Mouse (Mus musculus) layer of hippocampus, adult 6 months (tissue): ENCODE measurements around the gene Nop16. TPM values are rescaled to one million over a fixed set of nuclear protein-coding genes. Genes with fewer than 3 reads are reported as not detected.

Experiments used
- long read RNA-seq, 2 experiments: library from polyadenylated mRNA; unstranded; transcript quantifications; one replicate each; pipeline ENCODE4 v2.0.0; 2019 to 2020
- microRNA-seq: library from miRNA; unstranded; fragments of <30 nt; microRNA quantifications from one replicate; pipeline ENCODE4 v1.2.0, GENCODE M21; 2020
- polyA plus RNA-seq: library from polyadenylated mRNA; unstranded; fragments of <200 nt; fragmentation: Nextera tagmentation; gene quantifications from 2 replicates; pipeline ENCODE4 v1.2.3, GENCODE M21; 2021

Gene Nop16
- 28.3 and 31.3 TPM in 2 replicates for polyA plus RNA-seq
- long read RNA-seq, experiment 1, transcript Nop16-201 (5 exons, 1,756 nt), result major isoform, 35 of 37 reads
- long read RNA-seq, experiment 1, partial matches to known transcripts, result 1 of 37 reads
- long read RNA-seq, experiment 1, other reads (novel, unspliced or antisense), result 0 of 37 reads
- long read RNA-seq, experiment 2, transcript Nop16-201 (5 exons, 1,756 nt), result major isoform, 64 of 66 reads
- long read RNA-seq, experiment 2, partial matches to known transcripts, result 0 of 66 reads
- long read RNA-seq, experiment 2, other reads (novel, unspliced or antisense), result 2 of 66 reads

GRCm38 (mm10) chr13:54589996-54590951 lies at the start of gene Nop16, which contains the start of gene Higd2a:
Gene Nop16, minus strand, starts transcription at chr13:54590090.
Gene Higd2a, plus strand, starts transcription at chr13:54590207.

GRCm38 (mm10) chr13:54621155-54621932 lies 31.5 kb upstream of the Nop16 start, which contains the start of gene Faf2:
Gene Faf2, plus strand, starts transcription at chr13:54621784.

GRCm38 (mm10) chr13:54610972-54611754 lies 21.3 kb upstream of the Nop16 start, which contains the start of gene Cltb:
Gene Cltb, minus strand, starts transcription at chr13:54611344.

GRCm38 (mm10) chr13:54574854-54575481 lies 14.9 kb downstream of the Nop16 start, which contains the start of gene Arl10:
Gene Arl10, plus strand, starts transcription at chr13:54575015.

DNA sequence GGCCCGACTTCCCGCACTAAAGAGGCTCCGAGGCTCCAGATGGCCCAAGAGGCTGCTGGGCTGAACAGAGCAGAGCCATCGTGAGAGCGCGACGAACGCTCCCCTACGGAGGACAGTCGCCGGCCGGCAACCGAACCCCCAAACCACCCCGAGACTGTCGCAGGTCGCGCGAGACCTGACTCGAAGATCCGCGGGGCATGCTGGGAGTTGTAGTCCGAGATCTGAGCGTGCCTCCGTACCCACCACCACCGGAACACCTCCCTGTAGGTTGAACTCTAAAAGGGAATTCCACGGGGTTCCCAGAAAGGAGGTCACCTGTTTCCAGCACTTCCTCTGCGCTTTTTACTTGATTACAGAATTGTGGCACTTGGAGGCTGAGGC lies 24.7 kb downstream of the Nop16 start, which contains the start of gene 4833439L19Rik:
4833439L19Rik (minus strand) TSS at position 235 of the 381 bp plus-strand sequence.

Small RNA genes lying within 50 kb of the gene (microRNA-seq; reads per million reads assigned to microRNA genes)
- not detected for gene Gm24195

Other genes starting within 250 kb of the Nop16 start
- 190 and 234 TPM in 2 replicates for gene Cplx2, start 218.7 kb downstream of the Nop16 start, polyA plus RNA-seq
- gene Thoc3, start 121.2 kb downstream of the Nop16 start, polyA plus RNA-seq, result 57.5 and 58.2 TPM in 2 replicates
- gene Simc1, start 86.3 kb downstream of the Nop16 start, polyA plus RNA-seq, result 5.1 and 5.4 TPM in 2 replicates
- 191 and 227 TPM in 2 replicates for gene 4833439L19Rik, start 24.7 kb downstream of the Nop16 start, polyA plus RNA-seq
- gene Arl10, start 15.1 kb downstream of the Nop16 start, polyA plus RNA-seq, result 44.6 and 50.0 TPM in 2 replicates
- gene Higd2a, start 117 bp upstream of the Nop16 start, polyA plus RNA-seq, result 514 and 522 TPM in 2 replicates
- gene Cltb, start 21.3 kb upstream of the Nop16 start, polyA plus RNA-seq, result 270 and 276 TPM in 2 replicates
- gene Faf2, start 31.7 kb upstream of the Nop16 start, polyA plus RNA-seq, result 44.0 and 57.8 TPM in 2 replicates
- 99.6 and 131 TPM in 2 replicates for gene Rnf44, start 103.8 kb upstream of the Nop16 start, polyA plus RNA-seq
- gene Cdhr2, start 111.4 kb upstream of the Nop16 start, polyA plus RNA-seq, result 0.13 and 0.20 TPM in 2 replicates
- 13.2 and 13.9 TPM in 2 replicates for gene Gprin1, start 159.8 kb upstream of the Nop16 start, polyA plus RNA-seq
- gene Sncb, start 176.5 kb upstream of the Nop16 start, polyA plus RNA-seq, result 45.5 and 70.1 TPM in 2 replicates
- gene Eif4e1b, start 193.9 kb upstream of the Nop16 start, polyA plus RNA-seq, result not detected in 2 replicates
- 121 and 122 TPM in 2 replicates for gene Tspan17, start 199.3 kb upstream of the Nop16 start, polyA plus RNA-seq